Mouse (Mus musculus) cortical plate, adult 2 months (tissue): Measurements from ENCODE around the gene Oxnad1.

Source experiments
- CTCF ChIP-seq: fragments of 200-500 bp; IDR thresholded peaks from 2 replicates; pipeline ENCODE4 v1.5.1; 2011; ENCODE audit warnings: mild to moderate bottlenecking, control low read depth, low read length; ENCODE audit not compliant: insufficient read depth; ENCODE audit errors: extremely low read depth
- POLR2A ChIP-seq: fragments of 200-500 bp; IDR thresholded peaks from 2 replicates; pipeline ENCODE4 v1.6.1; 2011; ENCODE audit warnings: mild to moderate bottlenecking, low read length, control low read depth; ENCODE audit not compliant: insufficient read depth; ENCODE audit errors: extremely low read depth

GRCm38 (mm10) chr14:32055781-32056180 lies 29.4 kb upstream of the Oxnad1 start:
- TF ChIP-seq CTCF (no peak), POLR2A (no peak)
